Mouse (Mus musculus) intestine, embryonic 15.5 days (tissue): ENCODE measurements around the gene Slc25a48. TPM values are rescaled to one million over a fixed set of nuclear protein-coding genes. Genes with fewer than 3 reads are reported as not detected.

Experiments
- ATAC-seq: fragments of 200-750 bp; cut with Nextera tagmentation; 2 replicates; pipeline ENCODE4 v1.8.0; 2017; ENCODE audit warnings: moderate TSS enrichment, moderate library complexity
- H3K27ac ChIP-seq: fragments of 300-500 bp; sonication (generic); 2 replicates; pipeline ENCODE4 v1.5.1; 2015; ENCODE audit warnings: mild to moderate bottlenecking, inconsistent platforms
- H3K27me3 ChIP-seq: fragments of 300-500 bp; sonication (generic); replicated peaks from 2 replicates; pipeline ENCODE4 v1.6.1; 2015; ENCODE audit warnings: inconsistent platforms
- H3K36me3 ChIP-seq: fragments of 300-500 bp; sonication (generic); 2 replicates; pipeline ENCODE4 v1.6.1; 2015; ENCODE audit warnings: inconsistent platforms
- H3K4me1 ChIP-seq: fragments of 300-500 bp; sonication (generic); replicated peaks from 2 replicates; pipeline ENCODE4 v1.6.1; 2015; ENCODE audit warnings: inconsistent platforms
- H3K4me2 ChIP-seq: fragments of 300-500 bp; sonication (generic); replicated peaks from 2 replicates; pipeline ENCODE4 v1.6.1; 2015; ENCODE audit warnings: mild to moderate bottlenecking, inconsistent platforms
- H3K4me3 ChIP-seq: fragments of 300-500 bp; sonication (generic); replicated peaks from 2 replicates; pipeline ENCODE4 v1.5.1; 2015; ENCODE audit warnings: inconsistent platforms
- H3K9ac ChIP-seq: fragments of 300-500 bp; sonication (generic); 2 replicates; pipeline ENCODE4 v1.6.1; 2015; ENCODE audit warnings: inconsistent platforms
- H3K9me3 ChIP-seq: fragments of 300-500 bp; sonication (generic); 2 replicates; pipeline ENCODE4 v1.6.1; 2016; ENCODE audit warnings: inconsistent platforms
- WGBS: fragments of 180-500 bp; shearing (Covaris S2); methylation state at CpG from one replicate; pipeline ENCODE4 v1.1.7; 2015; 5-methylcytosine and 5-hydroxymethylcytosine counted together
- polyA plus RNA-seq: library from polyadenylated mRNA; unstranded; fragments of >200 nt; fragmentation: Nextera tagmentation; extraction: Ambion mirVana; gene quantifications from 2 replicates; pipeline ENCODE4 v1.2.1, GENCODE M21; 2015

The Slc25a48 gene
- polyA plus RNA-seq, result 0.10 and 0.13 TPM in 2 replicates

GRCm38 (mm10) chr13:56438211-56439075 is at the start of gene Slc25a48:
Gene Slc25a48 (plus strand): TSS chr13:56438355.
- peak; percentile 72 for ATAC-seq
- H3K9me3 ChIP-seq, result no peaks in the 10 kb centered on the region
- peak within 1 kb of the TSS; percentile 91 for H3K4me2 ChIP-seq
- H3K4me1 ChIP-seq, result peaks cover 11% of the 10 kb centered on the region
- no peaks in the 10 kb centered on the region for H3K36me3 ChIP-seq
- peaks cover 55% of the 10 kb centered on the region for H3K27me3 ChIP-seq
- WGBS, result 3% methylated on average over 51 of the region's 51 CpGs
- peak within 1 kb of the TSS; percentile 33; the same call in 1 of the 2 replicates for H3K9ac ChIP-seq
- no peak within 1 kb of the TSS for H3K27ac ChIP-seq
- H3K4me3 ChIP-seq, result peak within 1 kb of the TSS; percentile 34

- H3K9me3 ChIP-seq, result no peaks in the 10 kb centered on the region
- no peaks in the 10 kb centered on the region for H3K36me3 ChIP-seq
- H3K4me1 ChIP-seq, result no peaks in the 10 kb centered on the region
- H3K4me2 ChIP-seq, result no peak overlapping the region
- no peaks in the 10 kb centered on the region for H3K27me3 ChIP-seq
- H3K27ac ChIP-seq, result no peak overlapping the region
- peak; percentile 71 for ATAC-seq
- WGBS, result 29% methylated on average over 5 of the region's 5 CpGs
- no peak overlapping the region for H3K9ac ChIP-seq
- H3K4me3 ChIP-seq, result no peak overlapping the region
Measured at GRCm38 (mm10) chr13:56397572-56397971, 40.6 kb upstream of the Slc25a48 start.

DNA sequence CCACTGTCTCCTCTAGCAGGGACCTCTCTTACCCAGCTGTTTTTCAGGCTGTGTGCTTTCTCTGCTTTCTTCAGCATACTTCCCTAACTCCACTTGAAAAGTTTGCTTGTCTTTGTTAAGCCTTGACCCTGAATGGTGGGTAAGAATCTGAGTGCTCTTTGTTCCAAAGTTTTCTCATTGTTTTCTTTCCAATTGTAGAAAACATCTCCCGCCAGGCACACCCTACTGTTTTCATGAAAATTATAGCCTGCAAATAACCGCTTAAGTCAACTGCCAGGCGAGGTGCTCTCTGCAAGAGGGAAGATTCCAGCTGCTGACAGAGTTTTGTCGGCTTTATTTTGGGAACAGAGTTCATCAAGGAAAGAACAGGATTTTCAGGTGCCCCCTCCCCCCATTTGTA is 37.0 kb upstream of the Slc25a48 start:
- no peaks in the 10 kb centered on the region for H3K9me3 ChIP-seq
- H3K4me3 ChIP-seq, result no peak overlapping the region
- no peaks in the 10 kb centered on the region for H3K36me3 ChIP-seq
- H3K4me1 ChIP-seq, result no peaks in the 10 kb centered on the region
- H3K4me2 ChIP-seq, result no peak overlapping the region
- 70% methylated on average over 4 of the region's 4 CpGs for WGBS
- no peak for ATAC-seq
- no peak overlapping the region for H3K9ac ChIP-seq
- no peak overlapping the region for H3K27ac ChIP-seq
- no peaks in the 10 kb centered on the region for H3K27me3 ChIP-seq

DNA sequence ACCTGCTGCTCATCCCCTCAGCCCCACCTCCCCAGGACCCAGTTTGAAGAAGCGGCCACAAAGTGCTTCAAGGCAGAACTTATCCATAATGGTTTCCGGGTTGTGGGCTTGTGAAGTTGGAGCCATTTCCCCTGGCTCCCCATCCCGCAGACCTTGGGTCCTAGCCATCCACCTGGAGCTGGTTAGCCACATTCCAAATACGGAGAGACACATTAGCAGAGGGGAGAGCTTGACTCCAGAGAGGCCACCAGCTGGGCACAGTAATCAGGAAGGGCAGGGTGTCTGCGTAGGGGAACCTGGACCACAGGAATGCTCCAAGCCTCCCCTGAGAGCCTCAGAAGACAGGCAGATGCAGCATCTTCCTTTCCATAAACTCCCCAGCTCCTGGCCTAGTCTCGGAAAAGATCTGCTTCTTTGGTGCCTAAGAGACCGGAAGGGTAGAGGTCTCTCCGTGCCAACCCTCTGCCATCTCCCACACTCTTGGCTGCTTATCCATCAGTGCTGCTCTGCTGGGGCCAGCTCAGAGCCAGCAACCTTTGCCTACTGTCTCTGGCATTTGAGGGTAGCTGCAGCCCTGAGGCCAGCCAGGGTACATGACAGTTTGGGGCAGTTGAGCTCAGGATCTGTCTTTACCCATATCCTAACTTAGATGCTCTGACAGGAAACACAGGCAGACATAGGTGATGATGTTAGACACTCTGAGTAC is 34.6 kb upstream of the Slc25a48 start:
- no peak overlapping the region for H3K4me2 ChIP-seq
- ATAC-seq, result no peak
- no peak overlapping the region for H3K27ac ChIP-seq
- H3K36me3 ChIP-seq, result no peaks in the 10 kb centered on the region
- no peaks in the 10 kb centered on the region for H3K4me1 ChIP-seq
- H3K27me3 ChIP-seq, result no peaks in the 10 kb centered on the region
- H3K9ac ChIP-seq, result no peak overlapping the region
- no peak overlapping the region for H3K4me3 ChIP-seq
- WGBS, result 78% methylated on average over 8 of the region's 8 CpGs
- no peaks in the 10 kb centered on the region for H3K9me3 ChIP-seq

DNA sequence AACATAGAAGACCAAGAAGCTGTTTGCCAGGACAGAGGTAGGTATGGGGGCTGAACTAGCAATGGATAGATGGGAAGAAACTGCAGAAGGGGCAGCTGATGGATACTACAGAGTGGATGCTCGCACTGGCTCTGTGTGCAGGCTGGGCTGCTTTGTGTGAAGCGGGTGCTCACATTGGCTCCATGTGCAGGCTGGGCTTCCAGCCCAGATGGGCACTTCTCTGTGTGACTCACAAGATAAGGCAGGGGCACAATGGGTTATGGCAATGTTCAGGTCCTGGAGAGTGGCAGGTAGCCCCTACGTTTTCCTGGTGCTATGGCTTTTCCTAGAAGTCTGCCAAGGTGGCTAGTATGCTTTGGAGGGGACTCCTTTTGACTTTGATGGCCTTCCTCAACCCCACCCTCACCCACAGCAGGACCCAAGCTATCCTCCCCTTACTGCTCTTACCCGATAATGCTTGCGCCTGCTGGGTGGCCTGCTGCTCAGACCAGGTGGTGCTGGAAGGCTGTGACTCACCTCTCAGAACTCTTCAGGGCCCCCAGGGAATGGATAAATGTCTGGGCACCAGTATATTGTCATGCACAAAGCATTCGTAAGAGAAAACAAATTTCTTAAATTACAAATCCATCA is 33.5 kb upstream of the Slc25a48 start:
- Histone ChIP-seq H3K9ac (no peak overlapping the region), H3K27me3 (no peaks in the 10 kb centered on the region), H3K27ac (no peak overlapping the region), H3K9me3 (no peaks in the 10 kb centered on the region), H3K4me3 (no peak overlapping the region), H3K4me2 (no peak overlapping the region), H3K36me3 (no peaks in the 10 kb centered on the region), H3K4me1 (no peaks in the 10 kb centered on the region)
- 71% methylated on average over 6 of the region's 6 CpGs for WGBS
- ATAC-seq, result no peak

- Histone ChIP-seq H3K4me1 (no peaks in the 10 kb centered on the region), H3K27me3 (no peaks in the 10 kb centered on the region), H3K4me2 (no peak overlapping the region), H3K27ac (no peak overlapping the region), H3K36me3 (no peaks in the 10 kb centered on the region), H3K9ac (no peak overlapping the region), H3K4me3 (no peak overlapping the region), H3K9me3 (no peaks in the 10 kb centered on the region)
- no peak for ATAC-seq
- WGBS, result 83% methylated on average over 9 of the region's 9 CpGs
Measured at GRCm38 (mm10) chr13:56412286-56412873, 25.8 kb upstream of the Slc25a48 start.

DNA sequence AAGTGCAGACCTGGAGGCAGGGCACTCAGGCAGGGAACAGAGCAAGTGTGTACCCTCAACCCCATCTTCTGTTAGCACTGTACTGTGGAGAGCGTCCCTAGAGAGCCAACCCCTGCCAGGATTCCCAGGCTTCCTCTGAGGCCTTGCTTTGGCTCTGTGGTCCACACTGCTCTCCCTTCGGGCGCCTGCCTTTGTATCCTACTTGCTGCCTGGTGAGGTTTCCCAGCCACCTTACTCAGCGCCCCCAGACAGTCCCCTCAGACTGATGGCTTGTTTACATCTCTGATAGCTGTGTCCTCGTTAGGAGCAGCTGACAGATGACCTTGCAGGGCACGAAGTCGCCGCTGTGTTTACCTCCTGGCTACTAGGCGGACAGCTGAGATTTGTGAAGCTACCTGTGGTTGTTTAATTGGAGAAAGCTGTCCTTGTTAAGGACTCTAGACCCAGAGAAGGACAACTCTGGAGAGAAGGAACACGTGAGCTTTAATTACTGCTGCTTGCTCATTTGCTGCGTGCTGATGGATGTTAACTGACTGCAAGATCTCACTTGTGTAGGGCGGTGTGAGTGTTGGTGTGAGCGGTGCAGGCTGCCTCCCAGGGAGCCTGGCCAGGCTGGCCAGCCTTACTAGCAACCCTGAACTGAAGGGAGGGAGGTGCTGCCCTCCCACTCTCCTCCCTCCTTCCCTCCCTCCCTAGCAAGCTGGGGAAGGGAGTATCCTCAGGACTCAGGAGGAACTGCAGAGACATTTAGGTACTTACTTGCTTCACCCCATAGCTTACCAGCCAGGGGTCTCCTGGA is 19.3 kb upstream of the Slc25a48 start:
- 21% methylated on average over 13 of the region's 13 CpGs for WGBS
- ATAC-seq, result no peak

DNA sequence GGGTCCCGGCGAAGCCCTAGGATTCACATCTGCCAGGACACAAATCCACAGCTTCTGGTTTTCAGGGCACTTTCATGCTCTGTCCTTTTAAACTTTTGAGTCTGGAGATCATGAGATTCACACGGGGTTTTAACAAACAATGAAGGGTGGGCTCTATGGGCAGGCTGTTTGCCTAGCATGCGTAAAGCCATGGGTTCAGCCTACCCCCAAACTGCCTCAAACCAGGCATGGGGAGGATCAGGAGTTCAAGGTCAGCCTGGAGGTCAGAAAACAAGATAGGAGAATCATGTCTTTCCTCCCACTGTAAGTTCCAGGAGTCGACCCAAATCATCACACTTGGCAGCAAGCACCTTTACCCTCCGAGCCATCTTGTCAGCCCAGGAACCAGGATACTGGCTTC is 18.6 kb upstream of the Slc25a48 start:
- no peak overlapping the region for H3K4me3 ChIP-seq
- H3K27ac ChIP-seq, result no peak overlapping the region
- peaks cover 7% of the 10 kb centered on the region; the same call in 1 of the 2 replicates for H3K4me1 ChIP-seq
- WGBS, result 54% methylated on average over 6 of the region's 6 CpGs
- H3K4me2 ChIP-seq, result no peak overlapping the region
- H3K9ac ChIP-seq, result no peak overlapping the region
- no peak for ATAC-seq
- H3K27me3 ChIP-seq, result 0 out of 2 replicates have a peak, but pooled peaks cover 4% of the 10 kb centered on the region
- no peaks in the 10 kb centered on the region for H3K36me3 ChIP-seq
- H3K9me3 ChIP-seq, result no peaks in the 10 kb centered on the region

More for the DNA sequence above, 19.3 kb upstream of the Slc25a48 start:
- Histone ChIP-seq H3K27me3 (0 out of 2 replicates have a peak, but pooled peaks cover 4% of the 10 kb centered on the region), H3K27ac (no peak overlapping the region), H3K36me3 (no peaks in the 10 kb centered on the region), H3K9me3 (no peaks in the 10 kb centered on the region), H3K9ac (no peak overlapping the region; the same call in 1 of the 2 replicates), H3K4me2 (no peak overlapping the region), H3K4me1 (peaks cover 7% of the 10 kb centered on the region; the same call in 1 of the 2 replicates), H3K4me3 (no peak overlapping the region)

DNA sequence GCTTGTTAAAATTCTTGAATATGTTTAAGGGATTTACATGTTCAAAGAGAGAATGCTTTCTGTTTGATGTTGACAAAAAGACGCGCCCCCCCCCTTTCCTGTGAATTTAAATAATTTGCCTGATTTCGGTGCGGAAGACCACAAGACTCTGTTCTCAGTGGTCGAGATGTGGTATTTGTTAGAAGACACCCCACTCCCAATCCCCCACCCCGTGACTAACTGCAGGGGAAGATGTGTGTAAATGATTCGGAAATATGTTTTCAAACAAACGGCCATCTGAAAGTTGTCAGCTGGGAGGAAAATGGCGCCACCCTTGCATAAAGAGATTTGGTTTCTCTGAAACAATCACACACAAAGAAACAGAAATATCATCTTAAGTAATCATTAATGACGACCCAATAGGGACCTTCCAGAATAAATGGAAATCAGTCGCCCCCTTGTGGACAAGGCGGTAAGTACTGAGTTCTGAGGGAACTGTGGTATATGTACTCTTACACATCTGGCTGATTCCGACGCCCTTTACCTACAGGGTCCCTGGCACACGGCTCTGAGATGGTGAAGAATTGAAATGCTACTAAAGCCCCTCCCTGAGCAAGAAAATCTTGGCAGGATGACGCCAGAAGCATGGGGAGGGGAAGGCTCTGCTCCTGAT is 16.0 kb upstream of the Slc25a48 start:
- Histone ChIP-seq H3K9ac (no peak overlapping the region), H3K27me3 (0 out of 2 replicates have a peak, but pooled peaks cover 9% of the 10 kb centered on the region), H3K36me3 (no peaks in the 10 kb centered on the region), H3K9me3 (no peaks in the 10 kb centered on the region), H3K4me1 (peaks cover 7% of the 10 kb centered on the region; the same call in 1 of the 2 replicates), H3K27ac (no peak overlapping the region), H3K4me2 (no peak overlapping the region), H3K4me3 (no peak overlapping the region)
- 0 out of 2 replicates have a peak, but pooled peaks have one; percentile 63 for ATAC-seq
- 25% methylated on average over 16 of the region's 16 CpGs for WGBS

- Histone ChIP-seq H3K27me3 (peaks cover 13% of the 10 kb centered on the region; the same call in 1 of the 2 replicates), H3K36me3 (no peaks in the 10 kb centered on the region), H3K27ac (no peak overlapping the region), H3K9me3 (no peaks in the 10 kb centered on the region), H3K4me2 (no peak overlapping the region), H3K4me3 (no peak overlapping the region), H3K9ac (no peak overlapping the region), H3K4me1 (no peaks in the 10 kb centered on the region)
- 0 out of 2 replicates have a peak, but pooled peaks have one; percentile 30 for ATAC-seq
- 64% methylated on average over 7 of the region's 7 CpGs for WGBS
Measured at GRCm38 (mm10) chr13:56425931-56426330, 12.2 kb upstream of the Slc25a48 start.

DNA sequence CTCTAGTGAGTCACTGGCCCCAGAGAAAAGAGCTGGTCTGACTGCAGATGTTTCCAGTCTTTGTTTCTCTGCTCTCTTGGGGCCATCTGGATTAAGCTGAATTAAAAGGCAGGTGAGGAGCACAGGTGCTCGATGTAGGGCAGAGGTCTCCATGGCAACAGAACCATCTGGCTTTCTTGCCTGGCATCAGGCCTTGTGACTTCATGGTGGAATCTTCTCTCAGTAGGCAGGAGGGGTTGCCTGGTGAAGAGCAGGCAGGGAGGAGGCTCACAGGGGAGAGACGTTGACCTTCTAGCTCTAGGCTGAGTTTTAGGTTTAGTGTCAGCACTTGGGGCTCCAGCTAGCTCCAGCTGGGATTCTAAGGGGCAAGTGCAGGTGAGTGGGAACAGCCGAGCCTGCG is 11.8 kb upstream of the Slc25a48 start, which contains the start of gene Gm3045:
Gm3045 (plus strand) TSS at position 230 of the 400 bp plus-strand sequence.
- Histone ChIP-seq H3K27ac (no peak within 1 kb of the TSS), H3K27me3 (peaks cover 13% of the 10 kb centered on the region; the same call in 1 of the 2 replicates), H3K4me3 (no peak within 1 kb of the TSS), H3K9ac (no peak within 1 kb of the TSS), H3K9me3 (no peaks in the 10 kb centered on the region), H3K36me3 (no peaks in the 10 kb centered on the region), H3K4me1 (no peaks in the 10 kb centered on the region), H3K4me2 (no peak within 1 kb of the TSS)
- ATAC-seq, result no peak
- whole genome bisulfite sequencing, result 74% methylated on average over 4 of the region's 4 CpGs
